Mouse (Mus musculus) thymus, adult 2 months (tissue): ENCODE data around the gene Ifnlr1. TPM values are rescaled to one million over a fixed set of nuclear protein-coding genes. Genes with fewer than 3 reads are reported as not detected.

Experiments
- DNase-seq: peaks from one replicate; pipeline ENCODE4 v3.0.0; 2021
- H3K27ac ChIP-seq: fragments of 200-500 bp; 2 replicates; pipeline ENCODE4 v1.5.1; 2012; ENCODE audit warnings: low read length, control low read depth; ENCODE audit not compliant: control insufficient read depth, insufficient read depth
- H3K27me3 ChIP-seq: fragments of 200-500 bp; 2 replicates; pipeline ENCODE4 v1.6.1; 2012; ENCODE audit warnings: mild to moderate bottlenecking, low read length, moderate library complexity, mixed read lengths; ENCODE audit not compliant: control insufficient read depth, insufficient read depth
- H3K36me3 ChIP-seq: fragments of 200-500 bp; 2 replicates; pipeline ENCODE4 v1.6.1; 2012; ENCODE audit warnings: mild to moderate bottlenecking, low read length, moderate library complexity; ENCODE audit not compliant: control insufficient read depth, insufficient read depth
- H3K4me1 ChIP-seq: fragments of 200-500 bp; replicated peaks from 2 replicates; pipeline ENCODE4 v1.6.1; 2012; ENCODE audit warnings: low read length; ENCODE audit not compliant: control insufficient read depth, insufficient read depth
- H3K4me3 ChIP-seq: fragments of 200-500 bp; 2 replicates; pipeline ENCODE4 v1.5.1; 2012; ENCODE audit warnings: mild to moderate bottlenecking, low read length, control low read depth, moderate library complexity; ENCODE audit not compliant: control insufficient read depth, insufficient read depth
- CTCF ChIP-seq: fragments of 200-500 bp; IDR thresholded peaks from 2 replicates; pipeline ENCODE4 v1.5.1; 2012; ENCODE audit warnings: mild to moderate bottlenecking, control low read depth, low read length, moderate library complexity, borderline replicate concordance; ENCODE audit not compliant: control insufficient read depth, poor library complexity, insufficient read depth; ENCODE audit errors: extremely low read depth
- POLR2A ChIP-seq: fragments of 200-500 bp; IDR thresholded peaks from 2 replicates; pipeline ENCODE4 v1.6.1; 2012; ENCODE audit warnings: mild to moderate bottlenecking, low read length, control low read depth, moderate library complexity; ENCODE audit not compliant: control insufficient read depth, poor library complexity, insufficient read depth; ENCODE audit errors: extremely low read depth
- WGBS: fragments of 180-500 bp; shearing (Covaris S2); methylation state at CpG from one replicate; pipeline ENCODE4 v1.1.7; 2018; 5-methylcytosine and 5-hydroxymethylcytosine counted together
- polyA plus RNA-seq: library from polyadenylated mRNA; depleted of rRNA; stranded (reverse); fragments of >200 nt; gene quantifications from 2 replicates; pipeline ENCODE4 v1.2.3, GENCODE M21; 2012

The Ifnlr1 gene
- polyA plus RNA-seq, 1 experiment: 2.5 TPM

DNA sequence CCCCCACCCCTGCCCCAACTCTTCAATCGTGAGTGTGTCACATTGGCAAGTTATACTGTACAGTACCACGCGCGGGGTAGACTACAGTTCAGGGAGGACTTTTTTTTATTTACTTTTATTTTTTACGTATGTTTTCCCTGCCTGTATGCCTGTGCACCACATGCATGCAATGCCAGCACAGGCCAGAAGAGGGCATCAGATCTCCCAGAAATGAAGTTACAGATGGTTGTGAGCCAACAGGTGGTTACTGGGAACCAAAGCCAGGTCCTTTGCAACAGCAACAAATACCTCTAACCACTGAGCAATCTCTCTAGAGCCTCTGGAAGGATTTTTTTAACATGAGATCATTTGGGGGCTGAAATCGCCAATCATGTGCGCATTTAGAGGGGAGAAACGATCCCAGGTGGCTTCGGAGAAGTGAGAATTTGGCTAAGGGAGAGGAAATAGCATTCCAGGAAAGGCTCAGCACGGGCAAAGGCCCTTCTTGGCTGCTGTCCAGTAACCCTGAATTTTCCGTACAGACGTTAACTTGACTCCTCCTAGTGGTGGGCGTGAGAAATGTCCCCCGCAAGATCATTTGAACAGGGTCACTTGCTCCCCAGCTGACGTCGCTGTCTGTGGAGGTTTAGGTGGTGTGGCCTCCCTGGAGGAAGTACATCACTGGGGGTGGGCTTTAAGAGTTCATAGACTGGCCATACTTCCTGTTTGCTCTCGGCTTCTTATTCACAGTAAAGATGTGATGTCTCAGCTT lies 36.6 kb downstream of the Ifnlr1 start:
- H3K4me3 ChIP-seq: no peak overlapping the region
- no peaks in the 10 kb centered on the region for H3K4me1 ChIP-seq
- no peak for DNase-seq
- TF ChIP-seq POLR2A (no peak), CTCF (no peak)
- H3K27me3 ChIP-seq: no peaks in the 10 kb centered on the region; the same call in 1 of the 2 replicates
- WGBS: 84% methylated on average over 17 of the region's 17 CpGs
- H3K36me3 ChIP-seq: no peaks in the 10 kb centered on the region
- no peak overlapping the region for H3K27ac ChIP-seq

- Histone ChIP-seq H3K27ac (no peak overlapping the region), H3K36me3 (no peaks in the 10 kb centered on the region), H3K4me1 (no peaks in the 10 kb centered on the region), H3K27me3 (no peaks in the 10 kb centered on the region; the same call in 1 of the 2 replicates), H3K4me3 (no peak overlapping the region)
- WGBS: 84% methylated on average over 11 of the region's 11 CpGs
- no peak for TF ChIP-seq POLR2A
- no peak for TF ChIP-seq CTCF
- DNase-seq: no peak
Measured at GRCm38 (mm10) chr4:135726416-135726815, 40.3 kb downstream of the Ifnlr1 start.

DNA sequence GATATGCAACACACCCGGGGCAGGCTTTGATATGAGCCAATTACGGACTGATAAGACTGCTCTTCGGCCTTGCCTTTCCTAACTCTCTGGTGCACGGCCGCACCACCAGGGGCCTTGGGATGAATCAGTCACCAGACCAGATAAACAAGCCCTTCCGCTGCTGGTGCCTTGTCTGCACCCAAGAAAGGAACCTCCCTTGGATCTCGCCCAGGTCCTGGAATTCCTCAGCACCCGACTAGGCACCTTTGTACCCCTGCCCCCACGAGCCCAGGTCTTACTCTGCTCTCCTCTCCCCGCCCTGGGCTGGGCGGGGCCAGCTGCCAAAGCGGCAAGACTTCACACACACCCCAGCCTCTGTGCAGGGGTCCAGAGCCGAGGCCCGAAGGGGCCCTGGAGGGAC lies 41.7 kb downstream of the Ifnlr1 start, which contains the start of gene Il22ra1:
TSS of gene Il22ra1 (plus strand) at position 356 of the 400 bp plus-strand sequence.
- Histone ChIP-seq H3K36me3 (no peaks in the 10 kb centered on the region), H3K4me1 (no peaks in the 10 kb centered on the region), H3K27ac (no peak within 1 kb of the TSS), H3K4me3 (no peak within 1 kb of the TSS), H3K27me3 (no peaks in the 10 kb centered on the region; the same call in 1 of the 2 replicates)
- no peak for TF ChIP-seq CTCF
- no peak for TF ChIP-seq POLR2A
- no peak for DNase-seq
- WGBS: 69% methylated on average over 14 of the region's 14 CpGs

- Histone ChIP-seq H3K27ac (no peak overlapping the region), H3K36me3 (no peaks in the 10 kb centered on the region), H3K27me3 (no peaks in the 10 kb centered on the region; the same call in 1 of the 2 replicates), H3K4me3 (no peak overlapping the region), H3K4me1 (no peaks in the 10 kb centered on the region)
- 90% methylated on average over 9 of the region's 9 CpGs for WGBS
- TF ChIP-seq CTCF (no peak), POLR2A (no peak)
- DNase-seq: no peak
Measured at GRCm38 (mm10) chr4:135730204-135730603, 44.1 kb downstream of the Ifnlr1 start.

DNA sequence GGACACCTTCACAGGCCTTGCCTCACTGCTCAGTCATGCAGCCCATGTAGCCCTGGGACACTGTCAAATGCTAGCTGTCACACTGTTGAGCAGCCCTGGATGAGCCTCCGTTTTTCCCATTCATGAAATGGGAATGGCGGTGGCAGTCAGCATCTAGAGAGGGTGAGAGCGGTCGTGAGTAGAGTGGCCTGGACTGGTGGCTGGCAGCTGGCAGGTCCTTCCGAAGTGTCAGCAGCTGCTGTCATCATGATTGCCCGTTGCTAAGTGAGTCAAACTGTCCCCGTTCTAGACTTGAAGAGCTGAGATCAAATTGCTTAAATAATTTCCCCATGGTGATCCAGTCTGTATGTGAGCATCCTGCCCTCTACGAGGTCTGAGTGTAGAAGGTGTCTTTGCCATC lies 44.9 kb downstream of the Ifnlr1 start:
- Histone ChIP-seq H3K4me1 (no peaks in the 10 kb centered on the region), H3K36me3 (no peaks in the 10 kb centered on the region), H3K27ac (no peak overlapping the region), H3K4me3 (no peak overlapping the region), H3K27me3 (no peaks in the 10 kb centered on the region; the same call in 1 of the 2 replicates)
- TF ChIP-seq POLR2A (no peak), CTCF (no peak)
- 88% methylated on average over 8 of the region's 8 CpGs for WGBS
- no peak for DNase-seq

DNA sequence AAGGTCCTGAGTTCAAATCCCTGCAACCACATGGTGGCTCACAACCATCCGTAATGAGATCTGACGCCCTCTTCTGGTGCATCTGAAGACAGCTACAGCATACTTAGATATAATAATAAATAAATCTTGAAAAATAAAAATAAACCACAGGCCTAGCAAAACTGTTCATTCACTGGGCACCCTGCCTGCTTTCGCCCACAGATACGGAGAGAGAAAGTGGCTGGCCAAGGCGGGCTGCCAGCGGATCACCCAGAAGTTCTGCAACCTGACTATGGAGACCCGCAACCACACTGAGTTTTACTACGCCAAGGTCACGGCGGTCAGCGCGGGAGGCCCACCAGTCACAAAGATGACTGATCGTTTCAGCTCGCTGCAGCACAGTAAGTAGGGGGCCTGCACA lies 47.8 kb downstream of the Ifnlr1 start:
- Histone ChIP-seq H3K4me1 (no peaks in the 10 kb centered on the region), H3K4me3 (no peak overlapping the region), H3K27ac (no peak overlapping the region), H3K36me3 (no peaks in the 10 kb centered on the region), H3K27me3 (no peaks in the 10 kb centered on the region)
- TF ChIP-seq CTCF (no peak), POLR2A (no peak)
- 96% methylated on average over 14 of the region's 14 CpGs for WGBS
- DNase-seq: no peak

- TF ChIP-seq CTCF (no peak), POLR2A (no peak)
Measured at GRCm38 (mm10) chr4:135736903-135737302, 50.8 kb downstream of the Ifnlr1 start.

More at GRCm38 (mm10) chr4:135736903-135737302, 50.8 kb downstream of the Ifnlr1 start:
- no peaks in the 10 kb centered on the region for H3K27me3 ChIP-seq
- no peak for DNase-seq
- no peaks in the 10 kb centered on the region for H3K4me1 ChIP-seq
- H3K4me3 ChIP-seq: no peak overlapping the region
- H3K36me3 ChIP-seq: no peaks in the 10 kb centered on the region
- 91% methylated on average over 3 of the region's 3 CpGs for WGBS
- H3K27ac ChIP-seq: no peak overlapping the region
